In the genomic region with DNA sequence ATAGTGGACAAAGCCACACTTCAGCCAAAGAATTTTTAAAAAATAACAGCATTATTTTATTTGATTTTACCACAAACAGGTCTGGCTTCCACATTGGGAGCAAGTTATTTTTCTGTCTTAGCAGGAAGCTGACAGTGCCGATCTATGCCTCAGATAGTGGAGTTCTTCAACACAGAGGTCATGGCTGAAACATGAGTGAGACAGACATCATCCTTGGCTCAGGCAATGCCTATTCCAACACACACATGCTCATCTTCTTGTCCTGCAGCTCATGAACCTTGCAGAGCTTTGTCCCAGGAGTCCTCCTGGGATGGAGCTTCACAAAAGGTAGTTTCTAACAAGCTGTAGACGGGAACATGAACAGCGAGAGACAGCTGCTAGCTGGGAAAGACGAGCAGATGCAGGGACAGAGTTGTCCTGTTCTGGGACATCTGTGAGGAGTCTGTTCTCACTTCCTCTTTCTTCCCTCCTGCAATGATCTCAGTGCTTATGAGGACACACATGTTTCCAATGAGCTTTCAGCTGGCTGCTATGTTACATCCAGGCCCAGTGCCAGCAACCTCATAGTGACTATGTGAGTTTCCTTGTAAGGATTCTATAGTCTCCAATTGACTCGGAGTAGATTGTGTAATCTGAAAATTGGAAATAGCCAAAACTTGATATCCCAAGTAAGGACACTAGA, we compare ENCODE assay signal across 9 mouse cellular contexts.
DNase-seq lines count a peak whose midpoint lies in the region; ATAC-seq and TF ChIP-seq lines count a peak whose summit lies in the region.
"Had no signal": no experiment of that assay in that cellular context is flagged by ENCODE, and none has a peak within 500 bp of the region (broad histone marks: within the 10 kb centered on the region; RNA-seq: fewer than 3 reads in every experiment).

No protein-coding gene starts in this region.

- intact Hi-C loops in left cerebral cortex, postnatal 4 days (cut with DNase I), result no loop called here
- intact Hi-C loops in left cerebral cortex, adult 2 months (cut with DNase I), result no loop called here

- ATAC-seq in granulocyte monocyte progenitor cell, adult 5-6 weeks (replicated peaks; ENCODE audit: poor library complexity, severe bottlenecking), result peak; percentile 99

- no peak overlapping the region for H3K27ac ChIP-seq in left cerebral cortex, adult 2 months

- H3K4me3 ChIP-seq in left cerebral cortex, adult 2 months, result no peak overlapping the region

- no peak for TF ChIP-seq CTCF in left cerebral cortex, adult 2 months (IDR thresholded peaks at IDR 0.05)

- DNase-seq in adrenal gland, adult (ENCODE audit: inconsistent age in 2 of 2, low spot score in 1 of 2), result peak; percentile 10 to 27
- no peak for DNase-seq in adrenal gland, adult 2 months
- DNase-seq in left cerebral cortex, postnatal 4 days, result peak; percentile 2
- no peak for DNase-seq in left cerebral cortex, adult 2 months (ENCODE audit: extremely low spot score in 1 of 2, low spot score in 2 of 2)
- DNase-seq in lung, postnatal 4 days, result peak; percentile 40 to 73
- DNase-seq in urinary bladder, postnatal 36 days (ENCODE audit: low spot score in 2 of 2), result no peak
- no peak for DNase-seq in left cerebral cortex, adult 8-10 months (ENCODE audit: low spot score in 2 of 2)
- DNase-seq: thymus, postnatal 4 days had no signal

Comparison
In these comparisons a context has a peak if more than half of its experiments do, and no peak if none do; other contexts are left out.
1. DNase-seq: peak in adrenal gland, adult (2 of 2), left cerebral cortex, postnatal 4 days (single experiment) and lung, postnatal 4 days (2 of 2); none in adrenal gland, adult 2 months (single experiment), left cerebral cortex, adult 2 months (0 of 2), urinary bladder, postnatal 36 days (0 of 2) and left cerebral cortex, adult 8-10 months (0 of 2).